Mouse (Mus musculus): Measurements from ENCODE around the gene Elac2. TPM values are rescaled to one million over a fixed set of nuclear protein-coding genes. Genes with fewer than 3 reads are reported as not detected.

Gene Elac2
- total RNA-seq, 2 experiments from 2014 or later, result 25.0 to 29.7 TPM

- no peak for DNase-seq (ENCODE audit: extremely low spot score in 1 of 2, low spot score in 1 of 2)
Measured at GRCm38 (mm10) chr11:65016754-65017153, 37.9 kb downstream of the Elac2 start.

GRCm38 (mm10) chr11:65020744-65021143 is 41.9 kb downstream of the Elac2 start:
- DNase-seq (ENCODE audit: extremely low spot score in 1 of 2, low spot score in 1 of 2), result no peak

GRCm38 (mm10) chr11:65022771-65023170 is 43.9 kb downstream of the Elac2 start:
- DNase-seq (ENCODE audit: extremely low spot score in 1 of 2, low spot score in 1 of 2), result no peak

GRCm38 (mm10) chr11:65028049-65028448 is 49.2 kb downstream of the Elac2 start:
- DNase-seq (ENCODE audit: extremely low spot score in 1 of 2, low spot score in 1 of 2), result no peak

- no peak for DNase-seq (ENCODE audit: extremely low spot score in 1 of 2, low spot score in 1 of 2)
Measured at GRCm38 (mm10) chr11:65030201-65030600, 51.4 kb downstream of the Elac2 start.

- no peak for DNase-seq (ENCODE audit: extremely low spot score in 1 of 2, low spot score in 1 of 2)
Measured at GRCm38 (mm10) chr11:65032221-65032620, 53.4 kb downstream of the Elac2 start.

GRCm38 (mm10) chr11:65038996-65039395 is 60.2 kb downstream of the Elac2 start:
- no peak for DNase-seq (ENCODE audit: extremely low spot score in 1 of 2, low spot score in 1 of 2)

- DNase-seq (ENCODE audit: extremely low spot score in 1 of 2, low spot score in 1 of 2), result no peak
Measured at GRCm38 (mm10) chr11:65039517-65040095, 60.8 kb downstream of the Elac2 start.

- no peak for DNase-seq (ENCODE audit: extremely low spot score in 1 of 2, low spot score in 1 of 2)
Measured at GRCm38 (mm10) chr11:65040556-65040955, 61.7 kb downstream of the Elac2 start.

- no peak for DNase-seq (ENCODE audit: extremely low spot score in 1 of 2, low spot score in 1 of 2)
Measured at GRCm38 (mm10) chr11:65049090-65049489, 70.3 kb downstream of the Elac2 start.

- no peak for DNase-seq (ENCODE audit: extremely low spot score in 1 of 2, low spot score in 1 of 2)
Measured at GRCm38 (mm10) chr11:65050819-65051218, 72.0 kb downstream of the Elac2 start.

Other genes with a start within 250 kb of the Elac2 start
- gene 1700086D15Rik, start 180.9 kb downstream of the Elac2 start, total RNA-seq (2021), result 1 to 10 TPM; 1.7 to 4.2 TPM
- 100 to 1,000 TPM; 118 to 123 TPM for gene Arhgap44, start 183.9 kb downstream of the Elac2 start, total RNA-seq (2021)